Mouse (Mus musculus): ENCODE measurements around the gene Gpbar1.

DNA sequence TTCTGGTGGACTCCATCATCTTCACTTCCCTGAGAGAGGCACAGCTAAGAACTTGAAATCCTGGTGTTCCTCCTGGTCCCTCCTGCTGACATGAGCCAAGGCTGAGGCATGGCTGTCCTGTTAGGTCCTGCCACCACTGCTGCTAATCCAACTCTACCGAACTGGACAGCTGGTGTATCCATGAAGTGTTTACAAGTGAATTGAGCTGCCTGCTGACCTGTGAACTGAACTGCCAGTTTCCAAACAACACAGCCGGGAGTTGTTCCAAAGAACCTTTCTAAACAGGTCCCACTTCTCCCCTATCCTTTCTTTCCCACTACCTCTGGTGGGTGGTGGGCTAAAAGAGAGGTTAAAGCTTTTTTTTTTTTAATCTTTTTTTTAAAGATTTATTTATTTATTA is 48.4 kb upstream of the Gpbar1 start:
- TF ChIP-seq POLR2A (IDR thresholded peaks at IDR 0.05; ENCODE audit: extremely low read depth, insufficient read depth, low read length) (no peak), CTCF (IDR thresholded peaks at IDR 0.05; ENCODE audit: extremely low read depth, insufficient read depth, low read length) (no peak)
